Mouse (Mus musculus) heart, adult 2 months (tissue): ENCODE measurements at regions not wholly inside any gene's neighbourhood (a gene's known extent, or its start where the extent isn't known, plus 50 kb on each side); places are given as distances from the start of the nearest gene placed in this dataset.

Experiments used
- CTCF ChIP-seq: fragments of 200-600 bp; IDR thresholded peaks from 2 replicates; pipeline ENCODE4 v1.8.1; 2022; ENCODE audit warnings: antibody characterized with exemption, mild to moderate bottlenecking, moderate library complexity
- EP300 ChIP-seq: fragments of 200-500 bp; IDR thresholded peaks from 2 replicates; pipeline ENCODE4 v1.6.1; 2011; ENCODE audit warnings: low read depth, low read length, control low read depth; ENCODE audit not compliant: insufficient read depth

DNA sequence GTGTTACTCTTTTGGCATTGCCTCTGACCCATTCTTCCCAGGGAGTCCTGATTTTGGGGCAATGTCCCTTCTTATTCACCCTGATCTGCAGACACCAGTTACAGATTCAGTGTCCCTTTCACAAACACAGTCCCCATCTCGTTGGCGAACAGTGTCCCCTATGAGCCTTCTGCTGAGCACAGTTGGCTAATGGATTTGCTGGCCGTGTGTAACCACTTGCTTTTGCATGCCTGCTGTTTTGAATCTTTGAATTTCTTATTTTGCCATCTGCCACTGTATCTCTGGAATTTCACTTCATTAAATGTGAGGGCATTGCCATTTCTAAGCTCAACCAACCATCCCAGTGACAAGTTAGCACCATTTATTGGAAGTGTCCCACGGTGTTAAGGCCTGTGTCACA lies 368.5 kb upstream of the Id4 start:
- TF ChIP-seq CTCF (no peak), EP300 (no peak)
